Mouse (Mus musculus) adrenal gland, postnatal 14 days (tissue): ENCODE results near the gene Tcaf3. TPM values are rescaled to one million over a fixed set of nuclear protein-coding genes. Genes with fewer than 3 reads are reported as not detected.

Experiments used
- DNase-seq: peaks from one replicate; pipeline ENCODE4 v3.0.0; 2021; ENCODE audit warnings: mixed read lengths
- long read RNA-seq, 2 experiments: library from polyadenylated mRNA; stranded (forward); transcript quantifications; one replicate each; pipeline ENCODE4 v2.0.0; 2021
- total RNA-seq: library from RNA; stranded (reverse); gene quantifications from 2 replicates; pipeline ENCODE4 v1.2.3, GENCODE M21; 2021

The Tcaf3 gene
- total RNA-seq: not detected in 2 replicates
- long read RNA-seq, experiment 1: 0 reads
- long read RNA-seq, experiment 2, partial matches to known transcripts: 0 of 1 reads
- long read RNA-seq, experiment 2, other reads (novel, unspliced or antisense): 1 of 1 reads

DNA sequence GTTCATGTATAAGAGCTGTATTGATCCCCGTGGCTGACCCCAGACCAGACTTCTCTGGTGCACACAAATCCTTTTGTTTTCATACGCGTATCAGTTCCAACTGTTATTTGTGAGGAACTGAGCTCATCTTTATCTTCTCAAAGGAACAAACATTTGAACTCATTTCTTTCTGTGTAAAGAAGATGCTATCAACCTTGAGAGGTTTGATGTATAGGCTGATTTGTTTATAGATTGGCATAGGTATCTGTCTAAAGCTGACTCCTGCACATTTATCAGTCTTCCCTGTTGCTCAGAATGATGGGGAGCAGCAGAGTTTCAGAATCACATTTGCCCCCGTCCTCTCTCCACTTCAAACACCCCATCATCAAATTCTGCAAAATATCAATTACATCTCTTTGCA is at the start of gene Tcaf3:
Gene Tcaf3 (minus strand): TSS at position 101 of the 400 bp plus-strand sequence.
- no peak for DNase-seq

DNA sequence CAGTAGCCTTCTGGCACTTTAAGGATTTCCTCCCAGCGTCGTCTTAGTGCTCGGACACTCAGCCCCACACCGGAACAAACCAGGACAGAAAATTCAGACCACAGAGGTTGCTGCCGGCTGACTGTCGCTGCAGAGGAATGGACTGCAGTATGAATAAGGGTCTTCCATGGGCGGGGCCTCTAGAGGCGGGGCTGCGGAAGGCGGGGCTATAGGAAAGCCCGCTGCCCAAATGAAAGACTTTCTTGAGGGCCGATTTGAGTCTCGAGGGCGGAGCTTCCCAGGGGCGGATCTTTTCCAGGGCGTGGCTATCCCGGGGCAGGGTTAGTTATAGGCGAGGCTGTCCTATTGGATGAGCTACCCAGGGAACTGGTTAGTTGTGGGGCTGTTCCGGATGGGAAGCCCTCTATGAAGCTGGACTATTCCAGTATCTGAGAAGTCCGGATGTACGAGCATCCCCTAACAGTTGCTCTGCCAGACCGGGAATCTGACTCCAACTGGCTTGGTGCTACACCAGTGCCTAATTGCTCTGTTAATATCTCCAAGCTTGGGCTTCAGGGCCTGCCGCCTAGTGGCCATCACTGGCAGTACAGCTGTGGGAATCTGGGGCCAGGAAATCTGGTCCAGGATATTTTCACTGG is 47.5 kb upstream of the Tcaf3 start, which contains the start of gene Tcaf2:
Gene Tcaf2 (minus strand): TSS at position 343 of the 638 bp plus-strand sequence.
- DNase-seq: peak; percentile 93

DNA sequence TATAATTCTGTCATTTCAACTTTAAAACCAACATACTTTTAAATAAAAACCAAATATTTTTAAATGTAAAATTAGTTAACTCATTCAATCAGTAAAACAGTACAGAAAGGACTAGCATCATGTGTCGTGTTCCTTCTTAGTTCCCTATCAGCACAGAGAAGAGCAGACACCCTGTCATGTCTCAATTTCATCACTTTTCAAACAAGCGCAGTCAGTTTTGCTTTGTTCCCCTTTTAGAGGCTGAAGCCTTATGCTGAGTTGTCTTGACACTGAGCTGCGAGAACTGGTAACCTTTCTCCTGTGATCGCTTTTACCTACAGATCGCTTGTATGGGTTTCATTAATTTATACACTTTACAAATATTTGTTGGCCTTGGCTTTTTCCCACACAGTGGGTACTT is 36.9 kb upstream of the Tcaf3 start:
- no peak for DNase-seq

DNA sequence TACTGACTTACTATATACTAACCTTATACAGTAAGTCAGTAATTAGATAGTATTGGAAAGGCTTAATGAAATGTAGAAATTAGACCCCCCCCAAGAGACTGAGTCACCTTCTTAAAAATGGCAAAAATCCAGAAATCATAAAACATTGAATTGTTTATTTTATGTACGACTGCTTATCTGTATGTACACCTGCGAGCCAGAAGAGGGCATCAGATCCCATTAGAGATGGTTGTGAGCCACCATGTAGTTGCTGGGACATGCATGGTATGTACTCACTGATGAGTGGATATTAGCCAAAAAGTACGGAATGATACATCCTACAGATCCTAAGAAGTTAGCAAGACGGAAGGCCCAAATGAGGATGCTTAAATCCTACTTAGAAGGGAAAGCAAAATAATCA is 33.9 kb upstream of the Tcaf3 start:
- peak; percentile 12 for DNase-seq

DNA sequence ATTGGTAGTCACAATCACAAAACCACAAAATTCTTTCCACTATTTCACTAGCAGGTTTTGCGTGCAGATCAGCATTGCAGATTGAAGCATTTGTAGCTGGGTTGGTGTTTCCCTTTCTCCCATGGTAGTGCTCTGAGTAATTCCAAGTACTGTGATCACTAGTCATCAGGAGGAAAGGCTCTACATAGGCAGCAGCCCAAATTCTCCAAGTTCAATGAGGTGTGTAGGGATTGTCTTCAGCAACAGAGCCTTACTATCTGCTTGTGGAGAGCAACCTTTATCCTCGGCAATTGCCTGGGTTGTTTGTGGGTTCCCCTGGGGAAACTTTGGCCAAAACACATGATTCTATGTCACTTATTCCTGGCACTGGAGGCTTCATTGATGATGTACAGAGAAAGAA is 19.4 kb upstream of the Tcaf3 start:
- DNase-seq: no peak

DNA sequence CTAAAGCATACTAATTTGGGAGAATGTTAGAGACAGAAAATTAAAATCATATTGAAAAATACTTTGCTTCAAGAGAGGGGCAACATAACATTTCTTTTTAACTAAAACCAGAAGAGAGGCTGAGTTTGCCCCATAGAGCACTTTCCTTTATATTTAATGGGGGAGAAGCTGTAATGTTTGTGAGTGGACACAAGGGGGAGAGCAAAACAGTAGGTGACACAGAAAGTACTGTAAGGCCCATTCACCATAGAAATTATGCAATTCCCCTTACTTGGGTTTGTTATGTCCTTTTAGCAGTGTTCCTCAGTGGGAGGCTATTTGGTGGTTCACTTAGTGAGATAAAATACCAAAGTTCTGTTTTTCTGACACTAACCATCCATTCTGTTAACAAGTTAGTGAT is 14.7 kb upstream of the Tcaf3 start:
- no peak for DNase-seq

DNA sequence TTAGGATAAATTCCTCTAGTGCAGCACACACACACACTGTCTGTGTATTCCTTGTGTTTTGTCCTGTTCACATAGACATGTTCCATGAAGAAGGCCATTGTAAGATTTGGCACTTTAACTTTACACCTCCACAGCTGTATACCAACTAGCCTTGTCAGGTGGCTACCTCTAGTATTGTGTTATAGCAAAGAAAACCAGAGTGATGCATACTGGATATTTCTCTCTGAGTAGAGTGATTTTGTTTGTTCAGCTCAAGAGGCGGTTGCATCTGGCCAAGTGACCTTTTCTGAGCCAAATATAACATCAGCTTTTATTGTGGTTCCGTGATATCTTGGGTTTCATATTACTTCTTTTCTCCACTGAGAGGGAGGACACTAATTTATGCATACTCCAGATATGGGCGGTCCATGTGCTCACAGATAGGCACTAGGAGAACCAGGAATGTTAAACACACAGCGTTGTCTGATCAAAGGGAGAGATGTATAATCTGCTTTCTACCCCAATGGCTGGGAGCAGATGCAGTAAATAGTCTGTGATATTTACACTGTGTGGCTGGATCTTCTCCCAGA is 13.5 kb upstream of the Tcaf3 start:
- no peak for DNase-seq

GRCm38 (mm10) chr6:42593138-42593882 is 4.2 kb downstream of the Tcaf3 start:
- DNase-seq: no peak

- DNase-seq: no peak
Observed at GRCm38 (mm10) chr6:42586569-42586968, 10.9 kb downstream of the Tcaf3 start.

DNA sequence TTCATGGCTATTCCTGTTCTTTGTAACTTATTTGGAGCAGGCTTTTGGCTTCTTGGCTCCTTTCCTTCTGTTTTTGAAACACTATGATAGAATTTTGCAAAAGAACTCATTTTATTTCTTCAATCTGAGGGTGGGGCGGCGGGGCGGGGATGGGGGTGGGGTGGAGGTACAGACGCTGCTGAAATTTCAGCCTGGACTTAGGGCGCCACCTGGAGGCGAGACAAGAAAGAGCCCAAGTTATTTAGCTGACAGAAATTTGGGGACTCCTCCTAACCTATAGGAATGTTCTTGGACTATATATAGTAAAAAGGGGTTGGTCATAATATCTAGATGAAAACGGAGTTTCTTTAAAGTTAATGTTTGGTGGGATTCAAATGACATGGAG is 14.0 kb downstream of the Tcaf3 start:
- peak; percentile 78 for DNase-seq

GRCm38 (mm10) chr6:42582741-42583487 is 14.6 kb downstream of the Tcaf3 start:
- no peak for DNase-seq

GRCm38 (mm10) chr6:42578678-42579077 is 18.8 kb downstream of the Tcaf3 start:
- peak; percentile 27 for DNase-seq

DNA sequence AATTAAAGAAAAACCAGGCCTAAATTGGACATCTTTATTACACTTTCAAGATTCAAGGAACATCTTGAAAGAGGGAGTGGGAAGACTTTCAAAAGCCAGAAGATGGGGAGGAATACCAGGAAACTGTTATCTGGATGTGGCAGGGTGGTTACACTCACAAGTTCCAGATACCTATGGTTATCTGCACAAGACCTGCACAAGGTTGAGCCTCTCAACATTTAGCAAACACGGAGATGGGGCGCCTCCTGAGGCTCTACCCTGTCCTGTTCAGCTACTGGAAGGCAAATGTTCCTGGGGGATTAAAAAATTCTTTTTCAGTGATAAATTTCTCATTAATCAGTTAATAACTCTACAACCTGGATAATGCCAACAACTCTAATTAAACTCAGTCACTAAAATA is 20.1 kb downstream of the Tcaf3 start:
- no peak for DNase-seq

DNA sequence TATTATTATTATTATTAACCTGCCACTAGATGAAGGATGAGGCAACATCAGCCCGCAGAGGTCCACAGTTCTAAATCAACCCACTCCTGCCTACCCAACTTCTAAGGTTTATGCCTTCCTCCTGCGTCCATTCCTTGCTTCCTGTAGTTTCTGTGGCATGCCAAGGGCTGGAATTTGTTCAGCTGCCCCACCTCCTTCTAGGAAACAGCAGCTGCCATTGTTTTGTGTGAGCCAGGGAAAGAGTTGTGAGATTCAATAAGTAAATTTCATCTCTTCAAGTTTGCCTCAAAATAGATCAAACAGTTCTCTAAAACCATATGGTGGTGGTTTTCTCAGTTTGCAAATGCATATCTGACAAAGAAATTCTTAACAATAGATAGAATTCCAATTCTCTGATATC is 29.3 kb downstream of the Tcaf3 start:
- DNase-seq: no peak

GRCm38 (mm10) chr6:42566076-42566598 is 31.4 kb downstream of the Tcaf3 start:
- no peak for DNase-seq

- no peak for DNase-seq
Observed at GRCm38 (mm10) chr6:42562280-42562679, 35.2 kb downstream of the Tcaf3 start.

GRCm38 (mm10) chr6:42560885-42561284 is 36.6 kb downstream of the Tcaf3 start:
- no peak for DNase-seq

- DNase-seq: no peak
Observed at GRCm38 (mm10) chr6:42558641-42559040, 38.9 kb downstream of the Tcaf3 start.

- peak; percentile 66 for DNase-seq
Observed at GRCm38 (mm10) chr6:42547461-42547860, 50.0 kb downstream of the Tcaf3 start, which contains the start of gene Olfr455. TSS of gene Olfr455 (minus strand) at chr6:42547587.

DNA sequence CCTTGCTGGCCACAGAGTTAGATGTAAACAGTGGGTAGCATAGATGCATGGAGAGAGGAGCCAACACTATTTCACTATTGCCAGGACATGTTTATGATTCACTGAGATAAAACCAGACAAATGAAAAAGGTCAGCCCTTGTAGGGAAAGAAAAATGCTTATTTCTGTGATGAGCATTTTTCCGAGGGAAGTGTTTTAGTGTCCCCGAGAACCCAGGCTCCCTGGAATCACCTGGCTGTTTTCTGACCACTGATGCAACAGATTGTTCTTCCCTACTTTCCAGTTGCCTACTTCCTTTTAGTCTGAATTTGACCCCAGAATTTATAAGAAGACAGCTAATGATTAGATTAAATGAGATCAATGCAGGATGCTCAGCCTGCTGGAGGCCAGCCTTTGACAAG is 51.3 kb downstream of the Tcaf3 start:
- no peak for DNase-seq

DNA sequence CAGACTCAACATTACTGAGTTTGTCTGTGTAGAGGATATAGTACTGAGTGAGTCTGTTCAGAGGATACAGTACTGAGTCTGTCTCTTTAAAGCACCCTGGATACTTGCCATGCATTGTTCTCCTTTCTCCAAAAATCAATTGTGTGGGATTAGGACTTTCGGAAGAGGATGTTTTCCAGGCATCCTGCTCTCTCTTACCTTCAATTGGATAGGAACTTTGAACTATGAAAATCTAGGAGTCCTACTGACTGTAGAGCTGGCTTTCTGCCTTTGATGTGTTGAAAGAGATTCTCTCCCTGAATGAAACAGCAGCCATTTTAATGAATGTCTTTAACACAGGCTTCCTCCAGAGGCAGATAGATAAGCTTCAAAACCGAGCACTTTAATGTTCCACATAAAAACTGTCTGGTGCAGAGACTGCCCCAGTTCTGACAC is 52.0 kb downstream of the Tcaf3 start:
- DNase-seq: peak; percentile 11

- no peak for DNase-seq
Observed at GRCm38 (mm10) chr6:42544846-42545245, 52.6 kb downstream of the Tcaf3 start.
